Mouse (Mus musculus) right cerebral cortex, postnatal 25 days (tissue): Measurements from ENCODE around the gene Taar7a.

Experiments
- DNase-seq: peaks from one replicate; pipeline ENCODE4 v3.0.0; 2022

The Taar7a gene

GRCm38 (mm10) chr10:23942465-23942864 is 50.8 kb downstream of the Taar7a start:
- no peak for DNase-seq
